Mouse (Mus musculus) cerebellum, postnatal 10 days (tissue): ENCODE results near the gene Epb41l1.

Experiments used
- DNase-seq, 2 experiments: peaks; one replicate each; pipeline ENCODE4 v3.0.0; 2021; ENCODE audit warnings: mixed read lengths in 2 of 2

Epb41l1 gene

GRCm38 (mm10) chr2:156426151-156426550 lies 5.4 kb downstream of the Epb41l1 start:
- no peak for DNase-seq

GRCm38 (mm10) chr2:156429836-156430235 lies 9.1 kb downstream of the Epb41l1 start:
- DNase-seq, result peak; percentile 80 to 81

GRCm38 (mm10) chr2:156430326-156430725 lies 9.6 kb downstream of the Epb41l1 start:
- no peak for DNase-seq

GRCm38 (mm10) chr2:156431409-156431808 lies 10.7 kb downstream of the Epb41l1 start:
- DNase-seq, result no peak

- DNase-seq, result peak in 1 of 2 experiments; percentile 42
These were observed 11.4 kb downstream of the Epb41l1 start for GRCm38 (mm10) chr2:156432086-156432485.

- peak in 1 of 2 experiments; percentile 57 for DNase-seq
These were observed 12.5 kb downstream of the Epb41l1 start for GRCm38 (mm10) chr2:156432874-156433868.

GRCm38 (mm10) chr2:156437637-156438036 lies 16.9 kb downstream of the Epb41l1 start:
- peak; percentile 59 to 69 for DNase-seq

- peak; percentile 57 to 58 for DNase-seq
These were observed 19.2 kb downstream of the Epb41l1 start for GRCm38 (mm10) chr2:156439666-156440462.

- no peak for DNase-seq
These were observed 21.2 kb downstream of the Epb41l1 start for GRCm38 (mm10) chr2:156441909-156442308.

GRCm38 (mm10) chr2:156443323-156443722 lies 22.6 kb downstream of the Epb41l1 start:
- no peak for DNase-seq

GRCm38 (mm10) chr2:156446489-156447035 lies 25.9 kb downstream of the Epb41l1 start:
- no peak for DNase-seq

- DNase-seq, result peak in 1 of 2 experiments; percentile 21
These were observed 26.9 kb downstream of the Epb41l1 start for GRCm38 (mm10) chr2:156447413-156448295.

GRCm38 (mm10) chr2:156451225-156452148 lies 30.8 kb downstream of the Epb41l1 start:
- peak in 1 of 2 experiments; percentile 28 for DNase-seq

- DNase-seq, result no peak
These were observed 31.4 kb downstream of the Epb41l1 start for GRCm38 (mm10) chr2:156452149-156452536.

GRCm38 (mm10) chr2:156453822-156454221 lies 33.1 kb downstream of the Epb41l1 start:
- DNase-seq, result peak in 1 of 2 experiments; percentile 54

- DNase-seq, result no peak
These were observed 34.9 kb downstream of the Epb41l1 start for GRCm38 (mm10) chr2:156455508-156456108.

GRCm38 (mm10) chr2:156456386-156457342 lies 36.0 kb downstream of the Epb41l1 start:
- DNase-seq, result no peak

- DNase-seq, result peak; percentile 81 to 87
These were observed 36.6 kb downstream of the Epb41l1 start for GRCm38 (mm10) chr2:156457343-156457717.

GRCm38 (mm10) chr2:156460470-156460869 lies 39.8 kb downstream of the Epb41l1 start:
- DNase-seq, result peak; percentile 92
